Mouse (Mus musculus): Measurements from ENCODE around the gene Pappa.
A peak's percentile ranks its signal among the peaks of the same experiment; 100 is the strongest.

Gene Pappa

GRCm38 (mm10) chr4:65272295-65272694 is 148.3 kb downstream of the Pappa start:
- peak in 1 of 2 experiments; percentile 4 for DNase-seq

- no peak for DNase-seq
Observed at GRCm38 (mm10) chr4:65273299-65273851, 149.4 kb downstream of the Pappa start.

- no peak for DNase-seq
Observed at GRCm38 (mm10) chr4:65278451-65279271, 154.7 kb downstream of the Pappa start.

DNA sequence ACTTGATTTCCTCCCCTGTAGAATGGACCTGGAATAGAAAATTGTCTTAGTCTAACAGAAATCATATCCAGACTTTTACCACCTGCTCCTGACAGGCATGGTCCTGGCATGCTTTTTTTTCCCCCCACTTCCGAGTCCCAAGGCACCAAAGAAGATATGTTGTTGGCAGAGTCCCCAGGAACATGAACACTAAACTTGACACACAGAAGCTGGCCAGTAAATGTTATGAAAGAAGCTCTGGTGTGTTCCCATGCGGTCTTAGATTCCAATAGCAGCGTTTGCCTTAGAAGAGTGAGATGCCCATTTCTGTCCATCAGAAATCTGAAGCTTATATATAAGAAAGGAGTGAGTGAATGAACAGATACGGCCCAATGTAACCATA is 155.3 kb downstream of the Pappa start:
- DNase-seq, result no peak

- DNase-seq, result no peak
Observed at GRCm38 (mm10) chr4:65279979-65280677, 156.2 kb downstream of the Pappa start.

- DNase-seq, result no peak
Observed at GRCm38 (mm10) chr4:65280888-65281287, 156.9 kb downstream of the Pappa start.

DNA sequence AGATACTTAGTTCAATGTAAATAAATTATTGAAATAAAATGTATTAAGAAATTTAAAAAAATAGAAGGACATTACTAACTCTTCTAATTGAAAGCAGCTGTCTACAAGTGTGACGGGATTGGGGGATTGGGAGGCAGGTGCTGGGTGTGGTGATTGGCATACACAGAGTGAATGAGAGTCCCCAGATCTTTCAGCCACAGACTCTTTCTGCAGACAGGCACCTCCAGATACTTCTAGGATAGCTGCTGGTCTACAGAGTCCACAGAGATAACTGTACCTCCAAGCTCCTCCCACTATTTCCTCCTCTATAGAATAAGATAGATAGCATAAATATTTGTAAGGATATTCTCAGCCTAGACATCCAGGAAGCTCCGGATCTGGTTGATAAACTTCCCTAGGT is 159.6 kb downstream of the Pappa start:
- DNase-seq, result no peak

GRCm38 (mm10) chr4:65285165-65285564 is 161.2 kb downstream of the Pappa start:
- no peak for DNase-seq

DNA sequence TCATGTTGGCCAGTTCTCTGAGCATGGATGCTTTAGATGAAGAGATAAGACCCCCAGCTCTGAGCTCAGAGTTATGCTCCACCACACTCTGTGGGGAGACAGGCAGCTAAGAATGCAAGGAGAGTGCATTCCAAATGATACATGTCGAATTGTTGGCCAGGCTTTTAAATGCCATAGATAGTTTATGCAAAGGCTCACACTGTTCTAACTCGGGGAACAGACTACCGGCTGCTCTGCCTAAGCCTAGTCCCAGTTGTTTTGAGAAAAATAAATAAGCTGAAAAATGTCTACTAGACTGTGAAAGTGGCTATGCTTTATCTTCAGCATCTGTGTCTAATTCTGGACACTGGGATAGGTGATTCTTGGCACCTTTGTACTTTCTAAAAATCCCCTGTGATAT is 165.3 kb downstream of the Pappa start:
- no peak for DNase-seq

- no peak for DNase-seq
Observed at GRCm38 (mm10) chr4:65295741-65296140, 171.8 kb downstream of the Pappa start.

DNA sequence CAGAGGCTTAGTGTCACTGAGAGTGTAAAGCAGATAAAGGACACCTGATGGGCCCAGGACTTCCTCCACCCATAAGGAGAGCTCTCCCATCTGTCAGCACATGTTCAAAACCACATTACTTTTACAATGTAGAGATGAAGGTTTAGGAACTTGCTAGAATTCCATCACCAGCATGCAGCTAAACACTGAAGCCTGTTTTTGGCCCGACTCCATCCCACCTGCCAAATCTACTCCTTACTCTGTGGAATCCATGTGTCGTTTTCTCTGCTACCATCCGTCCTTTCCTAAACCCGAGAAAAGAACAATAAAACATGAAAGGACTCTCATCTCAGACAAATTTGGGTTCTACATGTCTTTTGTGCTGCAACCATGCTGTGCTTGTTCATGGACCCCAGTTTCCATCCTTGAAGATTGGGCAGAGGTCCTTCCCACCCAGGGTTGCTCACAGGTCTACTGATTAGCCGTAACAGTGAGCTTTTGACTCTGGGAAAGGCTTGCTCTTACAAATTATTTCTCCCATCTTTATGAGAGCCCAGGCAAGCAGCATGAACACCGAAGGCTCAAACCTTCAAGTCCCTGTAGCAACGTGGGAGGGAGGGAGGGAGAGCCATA is 172.5 kb downstream of the Pappa start:
- no peak for DNase-seq

GRCm38 (mm10) chr4:65296968-65297499 is 173.1 kb downstream of the Pappa start:
- DNase-seq, result no peak

DNA sequence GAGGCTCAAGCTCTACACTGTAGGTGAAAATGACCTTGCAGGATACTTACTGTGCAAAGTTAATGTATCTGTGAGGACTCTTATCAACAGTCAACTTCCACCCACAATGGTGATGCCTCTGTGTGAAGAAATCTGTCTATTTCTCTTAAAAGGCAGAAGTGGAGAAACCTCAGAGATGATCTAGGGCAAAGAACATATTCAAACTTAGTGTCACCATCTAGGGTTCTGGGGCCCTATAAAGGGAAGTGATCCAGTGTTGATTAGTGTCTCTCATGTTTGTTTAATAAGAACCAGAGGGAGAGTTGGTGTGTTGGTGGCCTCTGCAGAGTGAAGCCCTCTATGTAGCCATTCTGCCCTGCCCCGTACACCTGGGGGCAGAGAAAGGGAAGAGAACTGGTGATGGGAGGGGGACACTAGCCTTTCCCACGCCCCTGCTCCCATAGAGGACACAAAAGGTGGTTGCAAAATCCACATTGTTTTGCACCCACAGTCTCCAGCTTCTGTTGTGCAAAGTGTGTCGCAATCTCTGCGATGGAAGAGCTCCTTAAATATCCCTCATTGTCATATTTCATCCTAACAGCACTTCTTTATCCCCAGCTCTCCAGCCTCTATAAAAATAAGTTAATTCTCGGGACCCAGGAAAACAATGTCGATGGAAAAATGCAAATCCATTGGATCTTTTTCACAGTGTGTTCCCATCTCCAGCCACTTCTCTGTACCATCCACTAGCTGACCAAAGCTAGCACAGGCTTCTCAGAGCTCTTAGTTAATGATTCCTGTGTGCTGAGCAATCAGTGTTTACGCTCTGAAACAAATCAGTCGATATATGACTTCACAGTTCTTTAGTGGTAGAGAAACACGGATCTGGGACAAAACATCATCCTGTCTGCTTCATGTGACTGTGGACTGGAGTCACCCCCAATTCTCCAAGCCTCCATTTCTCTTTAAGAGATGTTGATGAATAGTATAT is 174.5 kb downstream of the Pappa start:
- DNase-seq, result no peak

DNA sequence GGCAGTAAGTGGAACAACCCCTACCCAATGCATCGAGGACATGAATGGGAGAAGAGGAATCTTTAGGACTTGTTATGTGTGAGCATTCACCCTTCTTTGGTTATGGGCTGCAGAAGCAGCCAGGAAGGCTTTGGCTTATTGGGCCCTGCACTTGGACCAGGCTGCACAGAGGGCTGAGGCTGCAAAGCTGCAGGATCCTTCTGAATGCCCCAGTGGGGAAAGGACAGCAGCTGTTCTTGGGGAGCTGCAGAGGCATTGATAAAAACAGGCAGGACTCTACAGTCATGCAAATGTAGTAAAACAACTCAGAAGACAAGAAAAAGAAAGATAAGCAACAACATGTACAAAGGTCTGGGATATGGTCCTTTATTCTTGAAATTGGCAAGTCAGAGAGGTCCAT is 175.4 kb downstream of the Pappa start:
- no peak for DNase-seq

DNA sequence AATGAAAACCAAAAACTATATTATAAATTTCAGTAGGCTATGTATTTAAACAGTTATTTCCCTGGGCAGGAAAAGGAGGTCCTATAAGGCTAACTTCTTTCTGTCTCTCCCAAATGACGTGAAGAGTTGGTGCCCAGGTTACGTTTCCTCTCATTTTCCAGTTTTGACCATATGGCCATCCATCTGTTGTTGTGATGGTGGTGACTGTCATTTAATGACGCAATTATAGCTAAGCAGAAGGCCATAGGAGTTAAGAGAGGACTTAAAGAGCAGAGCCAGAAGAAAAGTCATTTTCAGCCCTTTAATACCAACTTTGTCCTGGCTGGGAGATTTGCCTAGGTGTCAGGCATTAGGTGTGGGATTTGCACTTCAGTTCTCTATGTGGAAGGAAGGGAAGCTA is 176.5 kb downstream of the Pappa start:
- DNase-seq, result no peak

GRCm38 (mm10) chr4:65302666-65303065 is 178.7 kb downstream of the Pappa start:
- no peak for DNase-seq

DNA sequence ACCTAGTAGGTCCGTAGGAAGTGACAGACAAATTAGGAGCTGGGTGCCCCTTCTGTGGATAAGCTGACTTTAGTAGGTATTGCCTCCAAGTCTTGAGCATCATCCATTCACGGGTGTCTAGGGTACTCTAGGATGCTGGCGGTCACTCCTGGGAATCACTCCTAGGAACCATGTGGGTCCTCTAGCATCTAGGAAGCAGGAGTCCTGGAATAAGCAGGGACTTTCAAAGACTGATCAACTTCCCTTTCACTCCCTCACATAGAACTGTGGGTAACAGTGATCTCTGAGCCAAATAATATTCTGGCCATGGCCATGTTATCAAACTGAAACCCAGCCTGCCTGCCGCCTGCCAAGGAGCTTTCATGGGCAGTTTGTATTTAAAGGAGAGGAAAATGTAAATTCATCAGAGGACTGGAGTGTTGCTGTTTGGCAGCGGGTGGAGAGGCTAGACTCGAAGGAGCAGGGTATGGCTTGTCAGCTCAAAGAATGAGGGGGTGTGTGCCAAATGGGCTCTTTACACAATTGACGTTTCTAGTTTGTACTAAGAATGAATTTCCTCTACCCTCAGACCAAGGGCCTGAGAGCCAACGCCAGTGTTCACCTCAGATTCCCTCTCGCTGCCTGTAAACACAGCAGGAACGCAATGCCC is 194.0 kb downstream of the Pappa start:
- peak in 1 of 2 experiments; percentile 33 for DNase-seq

DNA sequence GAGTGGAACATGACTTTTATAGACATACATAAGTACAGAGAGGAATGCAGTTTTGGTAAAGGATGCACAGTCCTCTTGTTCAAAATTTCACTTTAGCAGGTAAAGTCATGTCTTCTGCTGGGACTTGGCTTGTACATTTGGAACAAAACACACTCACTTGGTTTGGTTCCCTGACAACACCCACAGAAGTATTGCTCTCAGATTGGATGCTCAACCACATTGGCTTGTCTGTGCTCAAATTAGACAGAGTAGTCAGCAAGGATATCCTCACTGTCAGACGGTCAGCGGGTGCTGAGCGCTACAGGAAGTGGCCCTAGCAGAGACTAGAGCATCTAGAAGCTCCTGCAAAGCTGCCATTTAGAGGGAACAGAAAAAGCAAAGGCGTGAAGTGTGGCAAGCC is 197.4 kb downstream of the Pappa start:
- DNase-seq, result no peak

GRCm38 (mm10) chr4:65321959-65322358 is 198.0 kb downstream of the Pappa start:
- DNase-seq, result peak; percentile 33 to 58

DNA sequence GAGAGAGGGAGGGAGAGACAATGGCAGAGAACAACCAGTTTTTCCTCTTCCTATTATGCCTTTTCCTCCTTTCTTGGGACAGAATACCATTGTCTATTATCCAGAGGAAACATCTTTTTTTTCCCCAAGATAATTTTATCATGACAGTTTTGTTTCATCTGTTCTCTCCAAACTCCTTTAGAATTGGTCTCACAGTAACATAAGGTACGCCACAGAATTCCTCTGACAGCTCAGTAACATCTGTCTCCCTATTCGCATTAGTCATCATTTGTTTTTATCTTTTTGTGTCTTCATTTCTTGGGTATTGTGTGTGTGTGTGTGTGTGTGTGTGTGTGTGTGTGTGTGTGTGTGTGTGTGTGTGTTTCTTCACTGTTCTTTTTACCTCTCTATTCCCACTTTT is 201.8 kb downstream of the Pappa start:
- no peak for DNase-seq

GRCm38 (mm10) chr4:65328486-65329308 is 204.7 kb downstream of the Pappa start:
- no peak for DNase-seq

Measured in kidney, postnatal 25 days (tissue).